Mouse (Mus musculus): ENCODE results near the gene Dkk2. TPM values are rescaled to one million over a fixed set of nuclear protein-coding genes. Genes with fewer than 3 reads are reported as not detected.
A peak's percentile ranks its signal among the peaks of the same experiment; 100 is the strongest.

The Dkk2 gene
- total RNA-seq, 2 experiments from 2014 or later, result 0.79 to 1.2 TPM

DNA sequence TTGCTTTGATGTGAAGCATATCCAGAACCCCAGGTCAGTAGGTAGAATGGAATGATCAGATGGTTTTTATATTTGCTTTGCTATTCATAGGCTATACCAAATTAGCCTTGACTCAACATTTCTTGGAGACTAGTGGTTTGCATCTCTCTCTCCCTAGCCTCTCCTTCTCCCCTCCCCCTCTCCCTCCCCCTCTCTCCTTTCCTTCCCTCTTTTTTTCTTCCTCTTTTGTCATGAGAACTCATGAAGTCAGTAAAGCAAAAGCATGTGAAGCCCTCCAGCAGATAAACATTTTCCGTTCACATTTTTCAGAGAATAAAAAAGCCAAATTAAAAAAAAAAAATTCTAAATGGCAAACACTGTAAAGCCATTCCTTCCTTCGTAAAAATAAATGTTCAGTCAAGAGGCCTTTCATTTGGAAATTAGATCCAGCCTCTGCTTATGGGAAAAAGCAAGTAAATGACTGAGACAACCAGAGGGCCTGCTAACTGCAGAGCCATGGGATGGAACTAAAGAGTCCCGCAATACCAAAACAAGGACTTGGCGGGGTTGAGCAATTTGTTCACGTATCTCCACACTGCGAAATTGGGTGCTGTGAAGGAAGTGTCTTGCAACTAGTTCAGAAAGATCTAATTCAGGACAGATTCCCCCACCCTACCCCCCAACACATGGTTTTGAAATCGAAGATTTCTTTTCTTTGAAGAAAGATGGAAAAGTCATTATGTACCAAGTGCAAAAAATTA is 30.9 kb downstream of the Dkk2 start:
- no peak for DNase-seq (ENCODE audit: low spot score in 2 of 2)
- intact Hi-C loops (cut with DNase I), result no loop called here

DNA sequence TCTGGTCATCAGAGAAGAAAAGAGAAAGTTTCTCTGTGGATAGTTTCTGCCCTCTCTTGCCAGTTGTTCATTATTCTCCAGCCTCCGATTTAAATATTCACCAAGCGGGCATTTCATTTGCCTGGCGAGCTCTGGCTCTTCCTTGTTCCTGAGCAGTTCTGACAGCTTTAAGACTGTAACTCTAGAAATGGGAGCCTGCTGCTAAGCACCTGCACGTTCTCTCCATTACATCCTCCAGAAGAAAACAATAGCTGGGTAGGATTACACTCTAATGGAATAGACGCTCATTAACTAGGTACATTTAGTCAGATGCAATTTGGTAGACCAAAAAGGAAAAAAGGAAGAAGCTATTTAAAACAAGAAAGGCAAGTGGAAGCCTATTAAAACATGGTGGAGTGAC is 36.3 kb downstream of the Dkk2 start:
- DNase-seq (ENCODE audit: low spot score in 2 of 2), result no peak
- intact Hi-C loops (cut with DNase I), result no loop called here

DNA sequence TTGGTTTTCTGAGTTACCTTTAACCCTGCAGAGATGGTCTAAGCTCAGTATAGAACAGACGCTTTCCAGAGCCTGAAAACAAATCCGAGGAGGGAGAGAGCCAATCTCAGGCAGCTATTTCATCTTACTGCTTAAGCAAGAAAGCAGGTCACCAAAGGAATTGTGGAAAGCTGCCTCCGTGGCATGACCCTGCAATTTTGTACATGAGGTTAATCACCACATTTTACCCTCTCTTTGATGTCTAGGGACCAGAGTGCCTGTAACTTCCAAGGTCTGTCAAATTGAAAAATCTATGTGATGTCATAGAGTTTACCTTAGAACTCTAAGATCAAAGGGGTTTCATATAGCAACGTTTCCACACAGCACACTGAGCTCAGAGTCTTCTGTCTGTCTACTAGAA is 37.5 kb downstream of the Dkk2 start:
- intact Hi-C loops (cut with DNase I), result no loop called here
- no peak for DNase-seq (ENCODE audit: low spot score in 2 of 2)

DNA sequence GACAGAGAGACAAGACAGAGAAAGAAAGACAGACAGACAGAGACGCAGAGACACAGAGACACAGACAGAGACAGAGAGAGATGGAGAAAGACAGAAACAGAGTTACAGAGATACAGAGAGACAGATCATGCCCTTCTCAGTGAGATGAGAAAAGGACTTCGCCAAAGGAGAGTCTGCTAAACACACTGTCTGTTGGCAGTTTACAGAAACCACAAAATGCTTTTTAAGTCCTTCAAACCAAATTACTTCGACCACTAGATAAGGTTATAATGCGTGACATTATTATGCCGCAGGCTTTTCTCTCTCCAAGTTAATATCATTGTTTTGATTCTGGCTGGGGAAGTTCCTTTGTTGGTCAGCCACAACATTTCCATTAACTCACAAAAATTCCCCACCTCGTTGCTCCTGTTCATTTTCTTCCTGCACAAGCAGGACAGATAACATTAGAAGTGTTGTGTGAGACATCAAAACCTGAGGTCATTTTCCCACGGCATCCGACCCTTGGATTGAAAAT is 40.2 kb downstream of the Dkk2 start:
- intact Hi-C loops (cut with DNase I), result no loop called here
- no peak for DNase-seq (ENCODE audit: low spot score in 2 of 2)

DNA sequence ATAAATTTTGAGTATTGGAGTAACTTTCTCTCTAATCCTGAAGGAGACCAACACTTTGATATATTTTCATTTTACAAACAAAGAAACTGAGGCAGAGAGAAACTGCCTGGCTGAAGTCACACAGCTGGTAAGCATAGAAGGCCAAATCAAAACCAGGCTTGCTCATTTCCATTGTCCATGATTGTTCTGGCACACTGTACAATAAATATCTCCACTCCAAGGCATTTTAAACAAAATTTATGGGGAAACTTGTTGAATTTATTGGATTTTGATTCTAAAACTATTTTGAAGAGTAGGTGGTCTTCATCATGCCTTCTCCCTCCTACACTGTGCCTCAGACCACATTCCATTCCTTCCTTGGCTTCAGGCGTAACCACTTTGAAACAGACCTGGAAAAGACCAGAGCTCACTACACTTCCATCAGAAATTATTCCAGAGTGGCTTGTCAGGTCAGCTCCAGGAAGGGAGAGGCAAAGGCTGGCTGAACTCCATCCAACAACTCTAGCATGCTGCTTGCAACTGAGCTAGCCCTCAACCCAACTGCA is 44.7 kb downstream of the Dkk2 start:
- DNase-seq (ENCODE audit: low spot score in 2 of 2), result no peak
- intact Hi-C loops (cut with DNase I), result no loop called here

DNA sequence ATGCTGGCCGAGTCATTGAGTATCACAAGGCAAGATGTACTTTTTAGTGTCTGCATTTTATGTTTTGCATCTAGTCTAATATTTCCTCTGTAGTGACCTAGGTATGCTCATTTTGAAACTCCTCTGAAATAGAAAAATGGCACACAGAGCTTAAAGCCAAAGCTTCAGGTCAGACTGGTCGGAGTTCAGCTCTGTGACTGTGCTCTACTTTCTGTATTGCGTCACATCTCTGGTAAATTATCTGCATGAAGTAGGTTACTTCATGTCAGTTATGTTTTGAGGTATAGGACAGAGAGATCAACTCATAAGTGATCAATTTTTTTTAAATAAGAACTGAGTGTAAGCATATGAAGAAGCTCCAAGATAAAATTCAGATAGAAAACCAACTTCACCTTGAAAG is 45.7 kb downstream of the Dkk2 start:
- intact Hi-C loops (cut with DNase I), result no loop called here
- no peak for DNase-seq (ENCODE audit: low spot score in 2 of 2)

DNA sequence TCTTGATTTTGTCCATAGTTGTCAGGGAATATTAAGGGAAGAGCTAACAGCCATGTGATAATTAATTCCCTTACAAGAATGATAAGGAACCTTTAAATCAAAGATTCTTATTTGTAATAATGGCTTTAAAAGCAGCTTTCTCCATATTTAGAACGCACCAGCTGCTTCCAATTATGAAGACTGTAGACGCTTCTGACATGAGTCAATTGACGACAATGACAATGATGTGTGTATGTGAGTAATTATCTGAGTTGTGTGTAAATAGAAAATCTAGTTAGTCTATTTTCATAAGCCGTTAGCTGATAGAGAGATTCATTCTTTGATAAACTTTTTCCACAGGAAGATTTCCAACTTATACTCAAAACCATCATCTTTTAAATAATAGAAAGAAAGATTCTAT is 46.8 kb downstream of the Dkk2 start:
- DNase-seq (ENCODE audit: low spot score in 2 of 2), result no peak
- intact Hi-C loops (cut with DNase I), result no loop called here

DNA sequence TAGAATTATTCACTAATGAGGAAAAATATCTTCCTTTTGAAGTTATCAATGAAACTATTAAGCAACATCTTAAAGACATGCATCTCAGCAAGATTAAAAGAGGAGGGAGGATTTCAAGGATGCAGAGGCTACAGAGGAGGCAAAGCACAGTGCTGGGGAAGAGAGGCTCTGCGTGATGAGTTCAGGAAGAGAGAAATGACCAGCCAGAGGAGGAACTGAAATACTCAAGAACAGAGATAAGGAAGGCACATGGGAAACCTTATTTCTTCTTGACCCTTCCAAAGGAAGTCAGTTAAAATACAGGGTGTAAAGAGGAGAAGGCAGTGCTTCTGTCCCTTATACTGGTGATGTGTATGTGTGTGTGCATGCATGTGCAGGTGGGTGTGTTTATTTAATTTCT is 49.4 kb downstream of the Dkk2 start:
- intact Hi-C loops (cut with DNase I), result no loop called here
- DNase-seq (ENCODE audit: low spot score in 2 of 2), result no peak

DNA sequence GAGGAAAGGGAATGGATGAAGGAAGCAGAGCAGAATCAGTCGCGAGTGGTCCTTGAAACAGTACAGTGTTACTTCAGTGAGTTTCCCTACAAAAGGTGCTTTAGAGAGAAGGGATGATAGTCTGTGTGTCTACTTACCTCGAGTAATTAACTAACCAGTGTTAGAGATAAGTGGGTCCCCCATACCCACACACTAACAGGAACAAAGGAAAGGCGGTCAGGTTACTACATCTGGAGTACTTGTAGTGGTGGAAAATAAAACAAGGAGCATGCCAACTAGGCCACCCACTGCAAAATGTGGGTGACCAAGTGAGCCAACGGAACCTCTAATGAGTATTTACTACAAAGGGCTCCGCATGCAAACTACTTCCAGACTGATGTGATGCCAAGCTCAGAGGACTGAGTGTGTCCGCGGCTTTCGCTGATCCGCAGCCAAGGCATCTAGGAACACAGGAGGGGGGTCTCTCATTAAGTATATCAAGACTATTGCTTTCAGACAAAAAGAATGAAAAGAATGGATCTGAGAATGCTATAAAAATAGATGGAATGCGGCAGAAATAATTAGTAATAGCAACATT is 52.8 kb downstream of the Dkk2 start:
- intact Hi-C loops (cut with DNase I), result no loop called here
- no peak for DNase-seq (ENCODE audit: low spot score in 2 of 2)

DNA sequence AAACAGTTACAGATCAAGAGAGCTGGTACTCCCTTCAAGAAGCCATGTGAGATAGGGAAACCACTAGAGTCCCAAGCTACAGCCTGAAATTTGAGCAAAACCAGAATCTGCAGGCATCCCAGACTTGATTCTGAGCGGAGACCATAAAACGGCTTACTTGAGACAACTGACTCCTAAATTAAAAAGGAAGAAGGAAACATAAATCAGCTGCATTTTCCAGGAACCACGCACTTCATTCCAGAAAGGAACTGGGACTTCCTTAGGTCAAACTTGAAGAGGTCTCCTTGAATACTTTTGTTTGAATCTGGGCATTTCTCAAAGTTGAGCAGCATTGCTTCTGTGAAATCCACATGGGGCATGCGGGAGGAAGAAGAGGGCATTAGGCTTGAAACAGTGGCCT is 55.9 kb downstream of the Dkk2 start:
- no peak for DNase-seq (ENCODE audit: low spot score in 2 of 2)
- intact Hi-C loops (cut with DNase I), result no loop called here

DNA sequence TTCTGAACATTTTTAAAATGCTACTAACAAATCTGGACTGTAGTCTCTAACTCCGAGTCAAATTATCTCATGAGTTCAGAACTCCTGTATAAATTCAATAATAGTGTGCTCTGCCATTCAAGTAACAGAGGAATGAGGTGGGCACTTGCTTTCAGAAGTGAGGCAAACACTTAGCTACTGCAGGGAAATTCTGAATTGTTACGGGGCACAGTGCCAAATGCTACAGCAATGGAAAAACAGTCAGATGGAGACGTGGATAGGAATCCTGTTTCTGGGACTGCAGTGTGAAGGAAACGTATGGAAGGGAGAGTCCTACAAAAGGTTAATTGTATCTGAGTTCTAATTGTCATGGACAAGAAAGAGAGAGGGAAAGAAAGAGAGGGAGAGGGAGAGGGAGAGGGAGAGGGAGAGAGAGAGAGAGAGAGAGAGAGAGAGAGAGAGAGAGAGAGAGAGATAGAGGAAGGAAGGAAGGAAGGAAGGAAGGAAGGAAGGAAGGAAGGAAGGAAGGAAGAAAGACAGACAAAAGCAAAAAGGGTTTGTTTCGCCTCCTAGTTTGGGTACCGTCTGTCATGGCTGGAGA is 64.4 kb downstream of the Dkk2 start:
- intact Hi-C loops (cut with DNase I), result no loop called here

DNA sequence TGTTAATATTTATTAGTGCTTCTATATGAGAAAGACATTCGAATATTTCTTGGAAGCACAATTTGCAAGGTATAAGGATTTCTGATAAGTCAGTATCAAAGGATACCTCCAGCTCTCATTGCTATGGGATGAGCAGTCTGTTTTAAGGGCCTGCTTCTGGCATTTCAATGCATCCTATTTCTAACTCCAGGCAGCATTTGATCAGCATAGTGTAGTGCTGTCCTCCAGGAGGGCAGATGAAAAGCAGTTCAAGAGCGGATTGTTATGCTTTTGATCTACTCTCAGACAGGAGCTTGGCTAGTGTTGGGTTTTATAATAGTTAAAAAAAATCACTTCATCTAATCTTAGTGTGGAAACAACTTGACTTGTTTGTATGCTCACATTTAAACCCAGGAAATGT is 73.7 kb downstream of the Dkk2 start:
- intact Hi-C loops (cut with DNase I), result no loop called here
- DNase-seq (ENCODE audit: low spot score in 2 of 2), result no peak

More for the DNA sequence above, 64.4 kb downstream of the Dkk2 start:
- no peak for DNase-seq (ENCODE audit: low spot score in 2 of 2)

DNA sequence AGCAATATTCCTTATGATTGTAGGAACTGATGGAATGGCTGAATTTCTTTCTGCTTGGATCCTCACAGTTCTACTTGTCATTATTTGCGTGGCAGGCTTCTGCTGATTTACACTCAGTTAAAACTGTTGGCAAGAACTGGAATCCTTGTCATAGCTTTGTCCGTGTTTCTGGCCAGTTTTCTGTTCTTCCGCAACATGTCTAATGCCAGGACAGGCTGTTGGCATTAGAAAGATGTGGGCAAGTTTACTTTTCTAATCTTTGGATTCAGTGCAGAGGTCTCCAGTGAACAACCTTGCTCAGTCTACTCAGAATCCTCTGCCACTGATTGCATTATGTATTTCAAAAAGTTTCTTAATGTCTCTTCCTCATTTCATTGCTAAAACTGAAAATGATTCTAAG is 83.8 kb downstream of the Dkk2 start:
- DNase-seq (ENCODE audit: low spot score in 2 of 2), result no peak
- intact Hi-C loops (cut with DNase I), result no loop called here

DNA sequence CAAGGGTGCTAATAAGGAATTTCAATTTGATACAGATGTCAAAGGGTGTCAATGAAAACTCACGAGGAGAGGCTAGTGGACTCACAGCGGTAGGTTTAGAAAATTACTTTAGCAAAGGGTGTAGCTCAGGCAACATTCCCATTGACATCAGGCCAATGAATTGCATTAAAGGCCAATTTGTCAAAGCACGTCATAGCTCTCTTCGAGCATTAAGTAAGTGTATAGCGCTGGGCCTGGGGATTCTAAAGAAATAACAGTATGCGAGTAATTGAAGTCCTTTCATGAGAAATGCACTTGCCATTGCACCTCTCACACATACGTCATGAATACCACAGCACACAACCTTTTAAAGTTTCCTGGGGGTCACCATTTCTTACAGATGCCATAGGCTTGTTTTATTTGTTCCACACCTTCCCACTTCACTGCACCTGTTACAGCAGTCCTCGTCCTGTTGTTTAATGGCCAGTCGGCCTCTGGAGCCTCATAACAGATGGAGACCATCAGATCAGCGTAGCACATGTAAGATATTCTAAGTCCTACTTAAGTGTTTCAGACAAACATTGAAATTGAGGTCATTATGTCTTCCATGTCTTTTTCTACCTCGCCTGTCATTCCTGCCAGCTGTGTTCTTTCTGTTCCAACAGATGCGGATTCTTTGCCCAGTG is 101.9 kb downstream of the Dkk2 start:
- no peak for DNase-seq (ENCODE audit: low spot score in 2 of 2)

DNA sequence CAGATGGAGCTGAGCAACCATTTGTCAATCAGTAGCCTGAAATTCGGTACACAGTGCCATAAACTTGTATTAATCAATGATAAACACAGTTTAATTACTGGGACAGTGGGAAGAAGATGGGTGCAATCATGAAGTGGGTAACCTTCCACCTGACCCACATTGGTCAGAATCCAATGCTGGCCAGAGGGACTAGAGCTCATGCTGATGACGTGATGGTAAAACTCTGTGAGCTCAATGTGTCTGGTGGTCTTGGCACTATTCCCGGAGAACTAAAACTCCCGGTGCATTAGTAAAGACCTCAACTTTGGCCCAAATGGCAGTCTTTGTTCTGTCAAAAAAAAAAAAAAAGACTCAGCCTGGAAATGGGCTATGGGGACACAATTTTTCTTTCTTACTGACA is 116.9 kb downstream of the Dkk2 start:
- no peak for DNase-seq (ENCODE audit: low spot score in 2 of 2)
- intact Hi-C loops (cut with DNase I), result loop anchor here (10.0 kb wide), 1 partner anchor 227 kb away; no protein-coding TSS in a partner anchor

More for the DNA sequence above, 101.9 kb downstream of the Dkk2 start:
- intact Hi-C loops (cut with DNase I), result no loop called here

DNA sequence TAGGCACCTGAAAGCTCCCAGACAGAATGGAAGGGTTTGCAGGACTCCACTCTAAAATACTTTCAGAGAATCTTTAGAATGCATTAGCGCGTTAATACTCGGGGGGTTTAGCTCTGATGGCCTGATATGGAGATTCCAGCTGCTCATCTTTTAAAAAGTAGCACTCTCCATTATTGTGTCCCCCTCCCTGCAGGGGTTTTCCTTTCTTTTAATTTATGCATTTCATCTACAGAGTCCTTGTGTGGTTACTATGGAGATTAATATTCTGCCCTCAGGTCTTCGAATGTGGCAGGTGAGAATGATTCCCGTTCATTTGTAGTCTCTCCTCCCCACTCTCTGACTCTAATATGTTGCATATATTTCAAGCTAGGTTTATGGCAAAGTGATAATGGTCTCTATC is 117.6 kb downstream of the Dkk2 start:
- intact Hi-C loops (cut with DNase I), result loop anchor here (10.0 kb wide), 1 partner anchor 228 kb away; no protein-coding TSS in a partner anchor
- DNase-seq (ENCODE audit: low spot score in 2 of 2), result no peak

DNA sequence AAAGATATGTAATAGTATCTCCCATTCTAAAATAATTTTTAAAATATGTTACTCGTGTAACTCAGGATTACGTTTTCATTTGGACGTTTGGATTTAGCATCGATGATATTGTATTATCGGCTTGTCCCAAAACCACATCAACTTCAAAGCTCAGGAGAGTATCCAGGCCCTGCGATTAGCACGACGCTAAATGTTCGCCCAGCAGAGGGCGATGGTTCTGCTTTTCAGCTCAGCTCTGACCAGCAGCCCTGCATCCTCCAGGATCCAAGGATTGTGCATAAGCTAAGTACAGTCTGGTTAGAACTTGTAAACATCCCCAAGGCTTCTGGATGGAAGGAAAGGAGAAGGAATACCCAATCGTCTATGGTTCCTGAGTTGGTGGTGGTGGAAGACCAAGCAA is 122.4 kb downstream of the Dkk2 start:
- intact Hi-C loops (cut with DNase I), result loop anchor here (10.0 kb wide), 1 partner anchor 233 kb away; no protein-coding TSS in a partner anchor
- peak; percentile 9 to 18 for DNase-seq (ENCODE audit: low spot score in 2 of 2)

DNA sequence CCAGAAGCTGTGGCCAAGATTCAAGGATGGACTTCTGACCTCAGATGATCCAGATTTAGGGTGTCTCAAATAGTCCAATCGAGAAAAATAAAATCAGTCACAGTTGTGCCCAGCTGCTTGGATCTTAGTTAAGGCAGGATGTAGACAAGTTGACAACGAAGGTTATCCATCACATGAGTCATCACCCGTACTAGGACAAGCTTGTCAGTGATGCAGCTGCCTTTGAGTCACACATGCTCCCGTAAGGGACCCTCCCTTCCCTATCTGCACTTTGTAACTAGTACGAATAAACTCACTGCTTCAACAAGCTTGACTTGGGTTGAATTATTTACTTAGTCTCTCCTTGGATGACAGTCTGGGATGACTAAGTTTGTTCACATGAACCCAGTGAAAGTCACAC is 126.2 kb downstream of the Dkk2 start:
- intact Hi-C loops (cut with DNase I), result no loop called here
- DNase-seq (ENCODE audit: low spot score in 2 of 2), result no peak

DNA sequence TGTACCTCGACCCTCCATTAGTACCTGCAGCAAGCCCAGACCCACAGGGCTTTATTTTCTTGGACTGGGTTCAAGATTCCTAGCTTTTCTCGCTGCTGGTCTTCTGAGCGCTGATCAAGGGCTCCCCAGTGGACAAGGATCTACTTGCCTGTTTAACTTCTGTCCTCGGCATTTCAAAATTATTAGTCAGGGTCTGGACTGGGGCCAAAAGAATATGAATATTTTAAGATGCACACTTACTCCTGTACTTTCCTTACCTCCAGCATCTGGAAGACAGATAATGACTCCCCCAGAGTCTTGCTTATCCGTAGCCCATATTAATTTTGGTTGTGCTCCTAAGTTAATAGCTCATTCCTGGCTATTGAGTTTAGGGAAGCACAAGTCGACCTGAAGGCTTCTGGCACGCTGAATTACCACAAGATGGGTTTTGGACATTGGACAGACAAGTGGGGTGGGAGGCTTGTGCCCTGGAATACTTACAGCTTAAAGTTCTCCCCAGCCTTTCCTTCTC is 134.9 kb downstream of the Dkk2 start:
- intact Hi-C loops (cut with DNase I), result no loop called here
- no peak for DNase-seq (ENCODE audit: low spot score in 2 of 2)

DNA sequence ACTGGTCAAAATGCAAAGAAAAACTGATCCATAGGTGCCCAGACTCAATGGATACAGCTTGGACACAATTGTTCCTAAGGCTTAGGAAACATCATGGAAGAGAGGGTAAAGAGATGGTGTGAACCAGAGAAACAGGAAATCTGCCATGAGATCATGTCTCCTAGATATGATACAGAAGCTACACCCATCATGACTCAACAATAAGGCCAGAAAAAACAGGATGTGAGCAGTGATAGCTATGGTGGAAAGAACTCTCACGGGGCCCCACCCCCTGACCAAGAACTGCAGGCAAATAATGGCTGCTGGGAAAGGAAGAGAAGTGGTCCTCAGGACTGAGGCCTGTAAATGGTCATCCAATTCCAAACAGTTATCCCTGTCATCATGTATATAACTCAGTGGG is 142.5 kb downstream of the Dkk2 start:
- no peak for DNase-seq (ENCODE audit: low spot score in 2 of 2)
- intact Hi-C loops (cut with DNase I), result no loop called here
